Mouse (Mus musculus): ENCODE measurements at regions not wholly inside any gene's neighbourhood (a gene's known extent, or its start where the extent isn't known, plus 50 kb on each side); places are given as distances from the start of the nearest gene placed in this dataset.

DNA sequence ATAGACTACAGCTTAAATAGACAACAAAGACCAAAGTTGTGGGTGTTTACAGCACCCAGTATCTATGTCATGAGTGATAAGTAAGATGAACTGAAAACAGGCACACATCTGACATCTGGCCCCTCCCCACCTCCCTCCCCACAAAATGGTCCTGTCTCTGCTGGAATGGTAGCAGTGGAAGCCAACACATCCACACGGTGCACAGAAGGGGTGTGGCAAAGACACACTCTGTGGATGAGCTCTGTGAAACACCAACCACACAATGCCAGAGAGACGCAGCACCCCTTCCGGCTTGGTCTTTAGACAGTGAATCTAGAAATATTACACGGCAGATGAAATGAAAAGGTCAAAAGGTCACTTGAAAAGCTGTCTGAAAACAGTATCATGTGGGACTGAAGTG lies 85.6 kb downstream of the Fgf18 start:
- no peak for ATAC-seq

- ATAC-seq, result no peak
Measured at GRCm38 (mm10) chr11:33060352-33060751, 86.8 kb downstream of the Fgf18 start.

DNA sequence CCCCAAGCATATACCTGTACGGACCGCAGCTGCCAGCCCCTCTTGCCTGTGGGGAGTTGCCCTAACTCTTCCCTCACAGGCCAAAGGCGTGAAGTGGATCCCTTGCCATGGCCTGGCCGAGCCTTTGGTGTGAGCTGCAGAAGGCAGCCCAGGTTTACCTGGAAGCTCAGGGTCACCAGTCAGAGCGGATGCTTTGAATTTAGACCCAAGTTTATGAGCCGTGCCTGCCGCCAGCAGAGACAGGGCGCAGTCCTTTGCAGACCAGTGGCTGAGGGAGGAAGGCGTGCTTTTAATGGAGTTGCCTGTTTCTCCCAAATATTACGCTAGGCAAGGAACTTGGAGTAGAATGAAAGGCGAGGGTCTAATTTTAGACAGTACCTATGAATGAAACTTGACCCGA lies 97.0 kb downstream of the Fgf18 start:
- no peak for ATAC-seq

DNA sequence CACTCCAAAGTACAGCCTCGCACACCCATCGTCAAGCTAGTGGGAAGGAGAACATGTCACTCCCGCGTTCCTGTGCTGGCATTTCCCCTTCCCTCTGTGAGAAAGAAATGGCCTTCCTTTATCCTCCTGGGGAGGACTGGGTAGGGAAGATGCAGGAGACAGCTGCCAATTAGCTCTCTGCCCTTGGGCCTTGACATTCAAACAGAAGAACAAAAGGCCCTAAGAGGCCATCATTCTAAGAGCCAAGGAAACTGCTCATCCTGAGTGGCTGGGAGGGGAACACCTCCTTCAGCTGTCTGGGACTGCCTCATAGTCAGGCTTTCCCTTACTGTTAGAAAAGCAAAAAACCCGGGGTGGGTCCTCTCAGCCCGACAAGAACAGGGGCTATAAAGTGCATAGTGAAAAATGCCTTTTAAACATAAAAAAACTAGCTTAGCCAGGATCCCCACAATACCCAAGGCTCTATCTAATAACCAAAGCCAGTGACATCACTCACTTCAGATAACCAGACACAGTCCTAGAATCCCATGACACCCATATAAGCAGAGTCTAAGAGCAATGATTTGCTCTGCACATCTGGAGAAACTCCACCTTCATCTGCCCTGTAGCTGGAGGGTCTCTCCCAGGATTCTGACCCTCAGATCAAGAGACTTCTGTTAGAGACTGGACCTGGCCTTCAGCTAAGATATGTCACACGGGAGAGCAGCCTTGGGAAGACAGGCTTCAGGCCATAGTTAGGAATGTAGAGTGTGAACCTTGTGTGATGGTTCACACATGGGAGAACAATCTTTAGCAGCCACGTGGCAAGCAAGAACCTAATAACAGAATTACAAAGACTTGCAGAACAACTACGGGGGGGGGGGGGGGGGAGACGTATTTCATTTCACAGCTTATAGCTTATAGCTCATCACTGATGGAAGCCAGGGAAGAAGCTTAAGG lies 107.1 kb downstream of the Fgf18 start:
- ATAC-seq, result no peak

DNA sequence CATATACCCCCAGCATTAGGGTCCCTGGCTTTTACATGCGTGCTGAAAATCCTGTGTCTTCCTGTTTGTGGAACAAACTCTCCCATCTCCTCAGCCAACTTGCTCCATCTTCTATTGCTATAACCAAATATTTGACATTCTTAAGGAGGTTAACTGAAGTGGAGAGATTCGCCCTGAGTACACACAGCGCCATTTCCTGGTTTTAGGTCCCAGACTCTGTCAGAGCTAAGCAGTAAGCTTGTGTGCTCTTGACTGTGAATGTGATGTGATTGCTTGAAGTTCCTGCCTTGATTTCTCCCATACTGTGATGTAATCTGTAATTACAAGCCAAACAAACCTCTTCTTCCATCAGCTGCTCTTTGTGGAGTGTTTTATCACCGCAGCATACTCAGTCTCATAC lies 110.8 kb downstream of the Fgf18 start:
- no peak for ATAC-seq

DNA sequence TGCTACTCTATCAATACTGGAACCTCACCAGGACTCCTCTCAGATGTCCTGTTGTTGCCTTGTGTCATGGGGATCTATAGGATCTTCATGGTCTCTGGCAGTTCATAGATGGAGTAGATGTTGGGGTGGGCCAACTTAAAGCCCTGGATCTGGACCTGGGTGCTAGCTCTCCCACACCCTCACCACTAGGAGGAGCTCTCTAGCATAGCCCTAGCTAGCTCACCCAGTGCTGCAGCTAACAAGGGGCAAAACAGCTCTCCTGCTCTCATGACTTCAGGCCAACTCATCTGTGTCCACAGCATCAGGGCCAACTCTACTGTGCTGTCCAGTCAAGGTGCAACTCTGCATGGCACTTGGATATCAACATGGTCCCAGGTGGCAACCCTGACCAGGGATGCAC lies 118.3 kb downstream of the Fgf18 start:
- ATAC-seq, result no peak

DNA sequence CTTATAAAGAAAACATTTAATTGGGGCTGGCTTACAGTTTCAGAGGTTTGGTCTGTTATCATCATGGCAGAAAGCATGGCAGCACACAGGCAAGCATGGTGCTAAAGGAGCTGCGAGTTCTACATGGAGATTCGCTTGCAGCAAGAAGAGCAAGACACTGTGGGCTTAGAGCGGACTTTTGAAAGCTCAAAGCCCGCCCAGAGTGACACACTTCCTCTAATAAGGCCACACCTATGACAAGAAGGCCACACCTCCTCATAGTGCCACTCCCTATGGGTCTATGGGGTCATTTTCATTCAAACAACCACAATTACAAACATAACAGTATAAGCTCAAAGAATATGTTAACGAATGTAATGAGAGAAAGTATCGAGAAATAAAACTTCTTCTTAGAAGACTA lies 120.1 kb downstream of the Fgf18 start:
- ATAC-seq, result no peak

DNA sequence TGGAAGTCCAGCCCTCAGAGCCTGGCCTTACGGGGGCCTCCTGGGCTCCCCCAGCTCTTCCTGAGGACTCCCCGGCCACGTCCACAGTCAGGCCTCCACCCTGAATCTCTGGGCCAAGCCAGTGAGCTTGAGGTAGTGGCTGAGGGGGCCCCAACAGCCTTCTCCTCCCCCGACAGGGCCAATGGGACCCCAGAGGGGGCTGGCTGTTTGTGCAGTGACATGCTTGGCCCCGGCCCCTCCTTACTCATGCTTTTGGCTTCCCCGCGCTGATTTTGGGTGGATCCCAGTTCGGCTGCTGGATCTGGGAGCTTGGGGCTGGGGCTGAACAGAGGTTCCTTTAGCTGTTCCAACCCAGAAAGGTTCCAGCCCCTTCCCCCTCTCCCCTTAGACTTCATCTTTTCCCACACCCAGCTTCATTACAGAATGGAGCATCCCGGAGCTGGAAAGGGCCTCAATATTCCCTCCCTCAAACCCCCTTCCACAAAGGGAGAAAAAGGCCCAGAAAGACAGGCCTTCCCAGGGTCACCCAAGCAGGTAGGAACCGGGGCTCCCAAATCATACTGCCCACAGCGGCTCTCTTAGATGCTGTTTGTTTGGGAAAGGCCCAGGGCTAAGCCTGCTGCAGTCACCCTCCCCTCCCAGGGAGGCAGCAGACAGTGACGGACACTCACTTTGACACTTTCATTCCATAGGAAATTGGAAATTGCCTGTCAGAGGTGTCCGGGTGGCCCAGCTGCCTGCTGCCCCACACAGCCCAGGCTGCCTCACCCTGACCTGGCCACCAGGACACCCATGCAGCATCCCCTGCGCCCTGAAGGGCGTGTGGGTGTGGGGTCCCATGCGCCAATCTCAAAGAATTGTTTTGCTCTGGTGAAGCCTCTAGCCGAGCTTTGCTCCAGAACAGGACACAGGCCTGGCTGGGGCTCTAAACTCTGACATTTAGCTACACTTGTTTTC lies 133.7 kb downstream of the Fgf18 start:
- ATAC-seq, result no peak

- no peak for ATAC-seq
Measured at GRCm38 (mm10) chr11:33012384-33013160, 134.6 kb downstream of the Fgf18 start.

DNA sequence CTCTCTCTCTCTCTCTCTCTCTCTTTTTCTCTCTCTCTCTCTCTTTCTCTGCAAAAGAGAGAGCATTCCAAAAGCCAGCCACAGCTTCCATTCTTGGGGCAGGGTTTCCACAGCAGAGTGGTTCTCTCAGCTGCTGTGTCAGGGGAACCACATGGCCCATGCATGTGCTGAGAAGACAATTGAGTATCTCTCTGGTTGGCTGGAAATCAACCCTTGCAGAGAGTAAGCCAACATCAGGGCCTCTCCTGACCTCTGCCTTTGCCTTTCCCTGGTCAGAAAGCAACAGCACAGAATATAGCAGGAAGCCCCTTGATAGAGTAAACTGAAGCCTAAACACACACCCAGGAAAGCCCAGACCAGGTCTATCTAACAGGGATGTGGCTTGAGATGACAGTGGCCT lies 138.6 kb downstream of the Fgf18 start:
- no peak for ATAC-seq

GRCm38 (mm10) chr11:33007826-33008530 lies 139.2 kb downstream of the Fgf18 start:
- no peak for ATAC-seq

GRCm38 (mm10) chr11:33007366-33007765 lies 139.8 kb downstream of the Fgf18 start:
- ATAC-seq, result no peak

DNA sequence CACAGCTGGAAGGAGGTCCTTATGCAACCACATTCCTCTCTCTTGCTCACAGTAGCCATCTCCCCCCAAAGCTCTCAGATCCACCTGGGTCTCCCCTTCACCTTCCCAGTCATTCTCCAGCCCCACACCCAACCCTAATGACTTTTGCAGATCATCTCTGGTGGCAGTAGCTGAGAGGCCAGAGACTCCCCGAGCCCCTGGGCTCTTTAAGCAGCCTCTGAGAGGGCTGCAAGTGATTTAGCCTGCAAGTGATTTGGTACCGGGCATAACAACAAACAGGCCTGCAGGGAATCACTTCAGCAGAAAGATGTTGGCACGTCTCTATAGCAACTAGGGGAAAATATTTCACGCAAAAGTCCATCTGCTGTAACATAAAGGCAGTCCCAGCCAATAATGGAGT lies 142.0 kb downstream of the Fgf18 start:
- no peak for ATAC-seq

- ATAC-seq, result no peak
Measured at GRCm38 (mm10) chr11:33004603-33005002, 142.6 kb downstream of the Fgf18 start.

DNA sequence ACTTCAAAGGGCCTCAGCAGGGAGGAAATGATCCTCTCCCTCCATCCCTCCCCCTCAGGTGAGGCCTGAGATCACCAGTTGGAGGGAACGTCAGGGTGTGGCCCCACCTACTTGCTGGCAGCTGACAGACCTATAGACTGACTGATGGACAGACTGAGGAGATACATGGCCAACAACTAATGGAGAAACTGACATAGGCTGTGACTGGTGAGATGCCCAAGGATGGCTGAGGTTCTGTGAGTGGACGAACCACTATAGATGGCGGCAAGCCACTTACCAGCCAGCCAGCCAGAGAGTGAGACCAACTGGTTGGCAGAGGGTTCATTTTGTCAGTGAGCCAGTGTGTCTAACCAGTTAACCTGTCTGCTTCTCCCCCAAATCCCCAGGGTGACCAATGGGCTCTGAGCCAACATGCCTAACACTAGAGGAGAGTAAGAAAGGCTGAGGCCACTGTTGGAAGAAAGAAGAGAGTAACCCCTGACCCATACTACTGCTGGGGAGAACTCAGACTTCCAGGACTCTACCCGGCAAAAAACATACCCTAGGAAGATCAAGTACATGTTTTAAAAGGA lies 147.4 kb downstream of the Fgf18 start:
- no peak for ATAC-seq

DNA sequence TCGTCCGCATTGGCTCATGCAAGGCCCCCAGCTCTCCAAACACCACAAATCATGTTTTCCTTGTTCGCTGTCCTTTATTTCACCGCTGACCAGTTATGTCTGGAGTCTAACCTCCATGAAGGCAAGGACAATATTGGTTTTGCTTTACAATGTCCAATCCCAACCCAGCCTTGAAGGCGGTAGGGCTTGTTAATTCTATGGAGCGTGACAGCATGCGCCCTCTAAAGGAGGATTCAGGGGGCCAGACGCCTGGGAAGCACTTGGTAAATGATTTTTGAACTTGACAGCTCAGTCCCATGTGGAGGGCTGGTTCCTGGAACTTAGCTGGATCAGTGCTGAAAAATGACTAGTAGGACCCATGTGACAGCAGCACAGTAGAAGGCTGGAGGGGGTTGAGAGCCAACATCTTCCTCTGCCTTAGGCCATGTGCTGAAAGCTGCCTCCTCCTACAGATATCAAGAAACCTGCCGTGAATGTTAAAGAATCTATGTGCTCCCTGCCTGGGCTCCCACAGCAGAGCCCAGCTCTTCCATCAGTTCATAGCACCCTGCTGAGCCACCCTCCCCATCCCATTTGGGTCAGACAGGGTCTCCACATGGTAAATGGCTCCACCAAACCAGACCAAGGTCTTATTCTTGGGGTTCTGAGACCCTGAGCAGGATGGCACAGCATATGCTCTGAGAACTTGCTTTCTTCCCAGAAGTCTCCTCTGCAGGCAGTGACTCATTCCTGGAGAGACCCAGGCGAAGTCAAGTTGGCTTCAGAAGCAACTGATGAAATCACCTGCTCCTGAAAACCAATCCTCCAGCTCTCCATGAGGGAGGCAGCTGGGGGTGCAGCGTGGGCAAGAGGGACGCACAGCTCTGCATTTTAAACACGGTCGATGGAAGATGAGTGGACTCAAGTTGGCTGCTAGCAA lies 148.3 kb downstream of the Fgf18 start:
- ATAC-seq, result no peak

DNA sequence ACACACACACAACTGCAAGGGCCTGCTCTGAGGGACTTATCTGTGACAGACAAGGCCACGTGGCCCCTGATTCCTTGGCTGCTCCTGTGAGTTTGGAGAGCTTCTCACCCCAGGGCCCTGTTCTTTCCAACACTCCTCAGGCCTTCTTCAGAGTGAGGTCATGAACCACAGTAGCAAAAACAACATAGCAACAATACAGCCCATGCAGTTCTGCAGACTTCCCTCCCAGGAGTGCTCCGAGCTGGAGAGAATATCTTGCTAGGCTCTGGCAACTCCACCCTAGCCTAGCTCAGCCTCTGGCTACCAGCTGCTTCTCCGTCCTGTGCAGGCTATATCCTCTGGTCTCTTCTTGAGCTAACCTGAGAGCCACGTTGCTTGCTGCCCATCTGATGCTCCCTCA lies 152.8 kb downstream of the Fgf18 start:
- ATAC-seq, result no peak

DNA sequence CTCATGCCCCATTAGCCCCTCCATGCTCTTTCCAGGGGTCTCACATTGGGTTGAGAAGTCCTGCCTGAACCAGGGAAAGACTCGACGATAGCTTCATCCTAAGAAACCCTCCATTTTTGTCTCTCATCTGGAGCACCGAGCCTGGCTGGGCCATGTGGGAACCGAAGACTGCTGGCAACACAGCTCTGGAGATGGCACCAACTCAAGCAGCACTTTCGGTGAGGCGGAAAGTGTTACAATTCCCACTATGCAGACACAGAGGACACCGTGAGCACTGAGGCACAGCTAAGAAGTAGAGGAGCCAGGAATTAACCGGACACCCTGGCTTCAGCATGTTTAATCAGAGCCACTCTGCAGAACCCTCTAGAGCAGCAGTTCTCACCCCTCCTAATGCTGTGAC lies 153.8 kb downstream of the Fgf18 start:
- no peak for ATAC-seq

DNA sequence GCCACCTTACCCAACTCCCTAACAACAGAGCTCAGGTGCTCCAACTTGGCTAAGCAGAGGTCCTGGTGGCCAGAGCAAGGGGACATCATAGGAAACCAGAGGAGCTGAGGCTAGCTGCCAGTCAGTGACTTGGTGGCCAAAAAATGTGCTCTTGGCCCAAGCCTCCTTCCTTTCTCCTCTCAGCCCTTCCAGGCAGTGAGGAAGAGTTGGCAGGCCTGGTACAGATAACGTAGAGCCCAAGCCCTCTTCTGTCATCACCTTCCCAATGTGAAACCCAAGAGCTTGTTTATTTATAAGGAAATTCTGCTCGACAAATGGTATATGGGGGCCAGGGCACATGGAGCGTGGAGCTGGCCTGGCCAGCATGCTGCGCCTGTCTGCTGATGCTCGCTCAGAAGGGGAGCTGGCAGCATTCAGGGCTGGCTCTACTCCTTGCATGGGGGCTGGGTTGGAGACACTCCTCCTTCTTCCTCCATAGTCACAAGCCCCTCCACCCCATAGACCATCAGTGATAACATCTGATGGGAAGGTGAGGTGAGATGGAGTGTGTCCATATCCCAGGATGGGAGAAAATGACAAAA lies 156.1 kb downstream of the Fgf18 start:
- no peak for ATAC-seq

DNA sequence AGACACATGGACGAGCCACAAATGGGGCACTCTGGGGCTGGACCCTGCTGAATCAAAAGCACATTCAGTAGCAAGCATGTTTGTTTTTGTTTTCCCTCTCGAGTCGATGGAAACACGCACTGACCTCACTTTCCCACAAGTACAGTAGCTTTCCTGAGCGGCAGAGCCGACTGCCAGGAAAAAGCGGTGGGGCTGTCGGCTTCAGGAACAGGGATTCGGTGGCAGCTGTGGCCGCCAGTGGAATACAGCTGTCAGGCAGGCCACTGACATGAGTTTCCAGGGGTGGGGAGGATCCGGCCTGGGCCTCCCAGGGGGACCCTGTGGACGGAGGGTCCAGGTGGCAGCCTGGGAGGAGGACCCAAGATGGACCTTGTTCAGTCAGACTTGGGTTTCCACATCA lies 157.0 kb downstream of the Fgf18 start:
- ATAC-seq, result no peak
